Mouse (Mus musculus) cerebral cortex, adult 2 months (tissue): Measurements from ENCODE around the gene Hoxa4.

Source experiments
- WGBS: fragments of 180-500 bp; shearing (Covaris S2); methylation state at CpG from one replicate; pipeline ENCODE4 v1.1.7; 2018; 5-methylcytosine and 5-hydroxymethylcytosine counted together

Hoxa4 gene

GRCm38 (mm10) chr6:52228475-52229465, 37.2 kb upstream of the Hoxa4 start:
- 3% methylated on average over 38 of the region's 38 CpGs for WGBS

- WGBS, result 3% methylated on average over 11 of the region's 11 CpGs
Observed at GRCm38 (mm10) chr6:52227470-52228222, 36.1 kb upstream of the Hoxa4 start.

- WGBS, result 5% methylated on average over 26 of the region's 26 CpGs
Observed at GRCm38 (mm10) chr6:52226569-52227257, 35.2 kb upstream of the Hoxa4 start.

GRCm38 (mm10) chr6:52225612-52226568, 34.3 kb upstream of the Hoxa4 start:
- WGBS, result 4% methylated on average over 69 of the region's 69 CpGs

- 2% methylated on average over 36 of the region's 36 CpGs for WGBS
Observed at GRCm38 (mm10) chr6:52224895-52225611, 33.5 kb upstream of the Hoxa4 start.

GRCm38 (mm10) chr6:52223939-52224760, 32.6 kb upstream of the Hoxa4 start:
- 15% methylated on average over 24 of the region's 24 CpGs for WGBS

DNA sequence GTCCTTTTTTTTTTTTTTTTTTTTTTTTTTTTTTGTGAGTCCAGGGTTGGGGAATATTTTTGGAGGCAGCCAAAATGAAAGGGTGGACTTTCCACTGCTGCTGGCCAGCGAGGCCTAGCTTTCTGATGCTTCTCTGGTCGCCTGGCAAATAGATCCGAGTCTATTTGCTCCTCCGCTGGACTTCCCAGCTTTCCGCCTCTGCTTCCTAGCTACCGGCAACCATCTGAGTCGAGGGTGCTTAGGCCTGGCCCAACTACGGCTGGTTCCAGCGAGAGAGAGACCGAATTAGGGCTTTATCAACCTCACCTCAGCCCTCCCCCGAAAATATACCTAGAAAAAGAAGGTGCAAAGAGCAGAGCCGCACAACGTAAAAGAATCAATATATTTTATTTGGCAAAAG, 31.2 kb upstream of the Hoxa4 start:
- WGBS, result 57% methylated on average over 13 of the region's 13 CpGs

DNA sequence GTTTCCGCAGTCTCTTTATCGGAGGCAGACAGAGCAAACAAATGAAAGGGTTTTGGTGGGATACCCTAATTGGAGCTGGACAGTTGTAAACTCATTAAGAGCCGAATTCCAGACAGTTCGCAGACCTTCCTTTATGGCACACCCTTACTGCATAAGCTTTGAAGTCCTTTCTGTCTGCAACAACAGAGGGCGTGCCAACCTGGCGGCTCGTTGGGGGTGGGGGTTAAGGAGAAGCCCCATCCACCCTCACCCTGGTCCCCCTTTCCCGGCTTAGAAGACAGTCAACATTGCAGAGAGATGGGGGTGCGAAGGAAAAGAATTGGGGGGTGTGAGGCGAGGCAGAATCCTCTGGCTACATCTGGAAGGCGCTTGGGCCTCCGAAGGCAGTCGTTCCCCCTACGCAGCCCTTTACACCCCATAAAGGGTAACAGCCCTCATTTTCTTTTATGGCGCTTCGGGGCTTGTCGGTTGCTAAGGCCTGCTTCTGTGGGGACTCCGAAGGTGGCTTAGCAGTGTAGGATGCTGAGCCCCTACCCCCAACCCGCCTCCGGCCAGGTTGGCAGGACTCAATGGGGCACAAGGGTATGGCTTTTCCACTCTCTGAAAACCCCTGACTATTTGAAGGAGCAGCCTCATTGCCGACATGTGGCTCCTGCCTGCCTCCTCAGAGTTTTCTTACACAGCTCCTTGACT, 30.6 kb upstream of the Hoxa4 start:
- WGBS, result 17% methylated on average over 21 of the region's 21 CpGs

- WGBS, result 1% methylated on average over 46 of the region's 46 CpGs
Observed at GRCm38 (mm10) chr6:52221337-52221992, 29.9 kb upstream of the Hoxa4 start, which contains the start of gene Hoxa7. Gene Hoxa7, minus strand, starts transcription at chr6:52221854.

- WGBS, result 11% methylated on average over 12 of the region's 12 CpGs
Observed at GRCm38 (mm10) chr6:52220865-52221310, 29.3 kb upstream of the Hoxa4 start.

GRCm38 (mm10) chr6:52220003-52220864, 28.7 kb upstream of the Hoxa4 start:
- WGBS, result 29% methylated on average over 32 of the region's 32 CpGs

GRCm38 (mm10) chr6:52219234-52219942, 27.8 kb upstream of the Hoxa4 start:
- WGBS, result 40% methylated on average over 9 of the region's 9 CpGs

DNA sequence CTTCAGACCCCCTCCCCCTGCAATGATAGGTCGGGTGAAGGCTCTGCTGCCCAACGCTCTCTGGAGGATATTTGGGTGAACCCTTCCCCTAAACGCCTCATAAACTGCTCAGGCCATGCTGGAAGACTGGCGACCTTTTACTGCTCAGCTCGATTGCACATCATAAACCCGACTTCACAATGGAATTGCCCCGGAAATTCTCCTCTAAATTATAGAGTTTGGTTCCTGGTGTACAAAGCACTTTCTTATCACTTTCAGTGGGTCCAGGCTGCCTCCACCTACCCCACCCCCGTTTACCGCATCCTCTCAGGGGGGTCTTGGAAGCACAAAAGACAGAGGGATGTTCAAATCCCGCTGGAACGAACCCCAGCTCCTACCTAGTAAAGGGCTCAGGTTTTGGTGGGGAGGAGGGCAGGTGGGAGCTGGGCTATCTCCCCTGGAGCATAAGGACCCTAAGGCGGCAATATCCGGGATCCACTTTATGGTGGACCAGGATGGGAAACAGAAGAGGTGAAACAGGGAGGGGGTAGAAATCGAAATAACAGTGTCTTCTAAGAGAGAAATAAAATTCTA, 27.2 kb upstream of the Hoxa4 start:
- WGBS, result 10% methylated on average over 14 of the region's 14 CpGs

DNA sequence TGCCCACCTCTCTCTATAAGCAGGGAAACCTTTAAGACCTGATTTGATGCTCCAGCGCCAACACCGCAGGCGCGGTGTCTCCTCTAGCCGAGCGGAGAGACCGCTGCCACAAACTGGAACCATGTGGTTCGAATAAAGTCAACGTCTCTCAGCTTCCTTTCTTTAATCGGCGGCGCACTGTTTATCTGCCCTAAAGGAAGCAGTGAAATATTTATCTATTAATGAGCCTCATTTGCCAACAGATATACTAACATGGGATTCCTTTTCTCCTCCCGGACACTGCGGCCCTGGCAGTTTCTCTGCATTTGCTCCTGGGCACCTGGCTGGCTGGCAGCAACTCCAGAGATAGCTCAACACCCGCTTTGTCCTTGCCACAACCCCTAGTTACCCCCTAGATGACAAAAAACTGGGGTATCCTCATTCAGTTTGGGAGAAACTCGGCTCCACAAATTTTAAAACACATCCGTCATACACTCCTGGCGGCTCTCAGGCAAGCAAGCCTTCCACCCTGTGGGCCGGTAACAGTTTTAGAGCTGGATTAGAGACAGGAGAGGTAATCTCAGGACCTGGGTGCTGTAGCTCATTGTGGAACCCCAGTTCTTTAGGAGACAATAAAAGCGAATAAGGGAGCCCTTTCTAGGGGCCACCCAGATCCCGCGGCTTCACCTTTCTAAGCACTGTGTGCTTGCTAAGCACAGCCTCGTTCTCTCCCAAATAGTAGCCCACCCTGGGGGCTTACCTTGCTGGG, 26.5 kb upstream of the Hoxa4 start:
- 9% methylated on average over 23 of the region's 23 CpGs for WGBS

DNA sequence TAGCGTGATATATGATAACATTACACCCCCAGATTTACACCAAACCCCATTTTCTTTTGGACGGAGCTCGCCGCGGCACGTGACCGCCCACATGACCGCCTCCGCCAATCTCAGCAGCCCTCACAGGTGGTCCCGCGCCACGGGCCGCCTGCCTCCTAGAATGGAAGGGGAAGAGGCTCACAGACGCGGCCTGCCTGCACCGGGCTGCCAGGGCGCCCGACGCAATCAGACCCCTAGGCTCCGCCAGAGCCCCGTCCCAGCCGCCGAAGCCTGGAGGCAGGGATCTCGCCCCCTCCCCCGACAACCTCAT, 25.9 kb upstream of the Hoxa4 start:
- WGBS, result 2% methylated on average over 25 of the region's 25 CpGs
